Mouse (Mus musculus): ENCODE results near the gene Chrnb1.

The Chrnb1 gene

DNA sequence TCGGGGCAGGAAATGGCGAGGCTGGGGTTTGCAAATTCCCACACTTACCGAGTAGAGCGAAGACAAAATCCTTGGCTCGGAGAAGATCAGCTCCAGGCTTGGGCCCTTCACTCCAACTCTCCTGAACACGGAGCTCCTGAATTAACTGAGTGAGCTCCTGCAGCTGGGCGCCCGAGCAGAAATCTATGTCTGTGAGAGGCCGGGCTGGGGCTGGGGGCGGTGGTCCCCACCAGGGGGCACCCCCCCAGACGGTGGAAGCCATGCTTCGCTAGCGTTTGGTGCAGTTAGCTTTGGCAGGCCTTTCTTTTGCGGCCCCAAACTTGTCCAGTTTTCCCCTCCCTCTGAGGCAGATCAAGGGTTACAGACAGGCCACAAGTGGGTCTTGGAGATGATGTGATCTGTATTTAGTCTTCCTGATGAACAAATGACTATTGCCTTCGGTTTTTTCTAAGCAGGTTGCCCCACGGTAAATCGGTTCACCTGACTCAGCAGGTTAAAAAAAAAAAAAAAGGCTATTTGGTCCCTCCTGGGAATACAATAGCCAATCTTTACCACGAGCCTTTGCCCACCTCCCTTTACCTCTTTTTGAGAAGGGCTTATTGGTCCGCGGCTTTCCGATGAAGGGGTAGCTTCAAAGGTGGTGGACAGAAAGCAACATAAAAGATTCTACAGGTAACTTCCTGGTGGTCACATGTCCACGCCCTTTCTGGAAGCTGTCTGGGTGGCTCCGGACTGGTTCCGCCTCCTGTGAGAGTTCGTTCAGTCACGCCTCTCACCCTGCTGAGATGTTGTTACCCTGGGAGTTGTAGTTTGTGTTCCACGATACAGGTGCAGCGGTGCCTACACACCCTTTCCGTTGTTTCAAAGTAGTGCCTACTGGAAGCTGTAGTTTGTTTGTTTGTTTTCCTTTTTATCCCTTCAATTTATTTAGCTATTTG, 9.5 kb upstream of the Chrnb1 start, which contains the start of gene Tmem102:
Gene Tmem102 (minus strand): TSS at position 653 of the 938 bp plus-strand sequence.
- CTCF ChIA-PET, result interaction anchor here (0.6 to 0.7 kb wide), 2 partner anchors 45 to 129 kb away, joined by 3 to 10 read pairs; no protein-coding TSS in a partner anchor

GRCm38 (mm10) chr11:69804652-69804940, 8.9 kb upstream of the Chrnb1 start:
- CTCF ChIA-PET, result interaction anchor here (0.6 kb wide), 1 partner anchor 33 kb away, joined by 3 read pairs; no protein-coding TSS in a partner anchor

DNA sequence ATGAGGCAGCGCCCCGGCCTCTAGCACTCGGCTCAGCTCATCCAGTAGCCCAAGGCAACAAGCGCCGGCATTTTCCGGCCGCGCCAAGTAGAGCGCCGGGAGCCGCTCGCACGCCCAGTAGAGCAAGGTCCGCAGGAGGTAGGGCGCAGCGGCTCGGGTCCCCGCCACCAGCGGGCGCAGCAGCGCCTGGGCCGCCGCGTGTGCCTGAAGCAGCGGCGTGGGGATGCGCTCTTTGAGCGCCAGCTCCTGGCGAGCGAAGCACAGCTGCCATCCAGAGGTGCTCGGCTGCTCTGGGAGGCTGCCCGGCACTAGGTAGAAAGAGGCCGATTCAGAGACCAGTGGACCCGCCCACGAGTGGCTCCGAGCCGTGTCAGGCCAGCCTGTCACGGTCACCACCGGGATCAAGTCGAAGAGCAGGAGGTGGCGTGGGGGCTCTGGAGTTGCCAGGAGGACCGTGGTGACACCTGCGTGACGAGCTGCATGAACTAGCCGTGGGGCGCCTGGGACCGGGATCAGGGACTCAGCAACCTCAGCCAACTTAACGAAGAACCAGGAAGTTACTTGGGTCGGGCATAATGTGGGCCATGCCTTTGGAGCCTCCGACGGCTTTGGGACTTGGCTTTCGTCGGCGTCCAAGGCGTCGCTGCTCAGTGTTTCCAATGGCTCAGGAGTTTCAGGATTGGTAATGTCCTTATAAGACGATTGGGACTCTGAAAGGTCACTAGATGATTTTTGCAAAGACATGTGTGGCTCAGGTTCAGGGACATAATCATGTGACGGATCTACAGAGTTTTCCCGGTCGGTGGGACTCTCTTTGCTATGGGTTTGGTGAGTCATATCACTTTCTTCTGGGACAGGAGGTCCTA, 8.3 kb upstream of the Chrnb1 start:
- CTCF ChIA-PET, result interaction anchor here (0.5 to 0.6 kb wide), 3 partner anchors 33 to 80 kb away, joined by 3 read pairs; partner anchors contain the start of gene Nlgn2

GRCm38 (mm10) chr11:69803328-69803727, 7.6 kb upstream of the Chrnb1 start:
- CTCF ChIA-PET, result interaction anchor here (0.6 kb wide), 1 partner anchor 35 kb away, joined by 3 read pairs; the partner anchor contains the start of gene Nlgn2

DNA sequence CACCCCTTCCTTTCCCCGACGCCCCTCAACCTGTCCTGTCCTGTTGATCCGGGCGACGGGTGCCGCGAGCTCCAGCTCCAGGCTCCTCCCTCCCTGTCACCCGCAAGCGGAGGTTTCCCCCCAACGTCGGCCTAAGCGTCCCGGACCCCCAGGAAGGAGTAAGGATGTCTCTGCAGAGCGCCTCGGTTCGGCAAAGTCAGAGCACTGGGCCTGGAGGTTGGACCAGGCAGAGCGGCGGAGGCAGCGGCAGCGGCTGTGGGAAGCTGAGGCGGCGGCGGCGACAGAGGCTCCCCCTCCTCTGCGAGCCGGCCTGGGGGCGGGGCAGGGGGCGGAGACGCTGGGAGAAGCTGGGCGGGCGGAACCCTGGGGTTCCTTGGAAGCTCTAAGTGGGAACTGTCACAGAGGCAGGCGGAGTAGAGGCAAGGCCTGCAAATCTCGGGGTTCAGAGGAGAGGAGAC, 6.9 kb upstream of the Chrnb1 start:
- CTCF ChIA-PET, result interaction anchor here (1.0 kb wide), 1 partner anchor 148 kb away, joined by 3 read pairs; no protein-coding TSS in a partner anchor

- CTCF ChIA-PET, result interaction anchor here (1.2 kb wide), 1 partner anchor 27 kb away, joined by 3 read pairs; no protein-coding TSS in a partner anchor
Observed at GRCm38 (mm10) chr11:69801379-69801977, 5.7 kb upstream of the Chrnb1 start, which contains the start of gene Fgf11. Gene Fgf11, minus strand, starts transcription at chr11:69801857.

DNA sequence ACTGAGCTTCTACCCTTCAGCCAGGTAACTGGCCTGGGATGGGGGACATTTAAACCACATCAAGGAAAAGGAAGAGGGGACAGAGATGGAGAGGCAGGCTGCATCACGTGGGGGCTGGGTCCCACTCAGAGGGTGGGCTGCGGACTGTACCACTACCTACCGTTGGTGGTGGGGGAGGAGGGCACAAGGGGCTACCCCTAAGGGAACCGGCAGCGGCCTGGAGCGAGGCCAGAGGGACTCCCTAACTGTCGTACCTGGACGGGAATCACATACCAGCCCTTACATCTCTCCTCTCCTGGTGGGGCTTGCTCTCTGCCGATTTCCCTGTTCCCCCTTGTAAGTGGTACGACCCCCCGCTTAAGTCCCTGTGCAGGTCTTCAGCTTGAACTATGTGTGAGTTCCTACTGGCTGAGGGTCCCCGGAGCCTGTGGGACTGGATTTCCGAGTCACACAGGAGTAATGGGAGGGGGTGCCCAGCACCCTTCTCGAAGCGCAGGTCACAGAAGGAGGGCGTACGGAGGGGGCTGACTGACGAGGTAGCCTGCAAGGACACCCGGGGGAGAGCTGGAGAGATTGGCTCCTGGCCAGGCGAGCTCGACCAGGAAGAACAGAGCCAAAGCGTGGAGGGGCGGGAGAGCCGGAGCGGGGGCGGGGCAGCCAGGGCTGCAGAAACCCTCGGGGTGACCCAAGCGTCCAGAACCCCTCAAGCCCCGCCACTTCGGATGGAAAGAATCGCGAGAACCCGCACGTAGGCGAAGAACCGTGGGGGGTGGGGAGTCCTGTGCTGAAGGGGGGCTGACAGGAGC, 4.9 kb upstream of the Chrnb1 start:
- CTCF ChIA-PET, result no interaction called here

GRCm38 (mm10) chr11:69800138-69800391, 4.3 kb upstream of the Chrnb1 start:
- CTCF ChIA-PET, result interaction anchor here (0.7 kb wide), 3 partner anchors 45 to 511 kb away, joined by 4 to 18 read pairs (median 11); no protein-coding TSS in a partner anchor

DNA sequence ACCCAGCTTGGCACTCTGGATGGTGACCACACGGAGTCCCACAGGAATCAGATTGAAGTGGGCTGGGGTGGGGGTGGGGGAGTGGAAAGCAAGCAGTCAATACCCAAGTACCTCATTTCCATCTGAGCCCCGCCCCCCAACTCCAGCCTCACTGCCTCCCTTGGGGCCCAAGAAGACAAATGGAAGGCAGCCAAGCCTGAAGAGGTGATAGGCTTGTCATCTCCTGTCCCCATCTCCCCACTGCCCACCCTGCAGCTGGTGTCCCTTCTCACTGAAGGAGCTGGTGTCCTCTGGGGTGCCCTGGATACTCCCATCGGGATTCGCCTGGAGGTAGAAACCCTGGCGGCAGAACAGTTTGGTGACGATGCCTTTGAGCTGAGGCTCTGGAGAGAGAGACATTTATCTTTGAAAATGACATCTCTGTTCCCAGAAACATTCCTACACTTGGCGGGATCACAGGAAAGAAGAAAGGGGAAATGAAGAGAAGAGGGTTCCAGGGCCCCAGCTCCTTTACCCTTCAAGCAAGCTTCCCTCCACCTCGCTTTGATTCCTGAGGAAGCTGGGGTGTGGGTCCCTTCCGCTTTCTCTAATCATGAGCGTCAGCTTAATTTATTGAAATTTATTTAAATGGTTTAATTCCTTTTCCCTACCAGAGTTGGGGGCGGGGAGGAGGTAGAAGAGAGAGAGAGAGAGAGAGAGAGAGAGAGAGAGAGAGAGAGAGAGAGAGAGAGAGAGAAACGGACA, 3.8 kb upstream of the Chrnb1 start:
- CTCF ChIA-PET, result interaction anchor here (0.7 kb wide), 3 partner anchors 45 to 512 kb away, joined by 4 to 18 read pairs (median 11); no protein-coding TSS in a partner anchor

DNA sequence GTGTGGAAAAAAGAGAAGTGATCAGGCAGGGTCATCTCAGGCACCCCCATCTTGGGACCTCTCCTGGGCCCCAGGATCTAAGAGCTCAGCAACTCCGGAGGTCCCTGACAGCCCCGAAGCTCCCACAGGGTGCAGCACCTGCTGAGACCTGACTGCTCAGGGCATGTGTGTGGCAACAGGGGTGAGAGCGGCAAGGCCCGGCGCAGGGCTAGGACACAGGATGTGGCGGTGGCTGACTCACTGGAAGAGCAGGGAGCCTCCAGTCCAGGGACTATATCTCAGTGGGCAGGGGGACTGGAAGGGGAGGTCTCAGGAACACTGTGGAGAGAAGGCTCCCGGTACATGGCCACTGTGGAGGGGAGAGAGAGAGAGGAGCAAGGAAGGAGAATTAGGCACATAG, 2.2 kb upstream of the Chrnb1 start:
- CTCF ChIA-PET, result interaction anchor here (0.6 kb wide), 1 partner anchor 133 kb away, joined by 3 read pairs; no protein-coding TSS in a partner anchor

- CTCF ChIA-PET, result interaction anchor here (1.2 kb wide), 1 partner anchor 114 kb away, joined by 3 read pairs; the partner anchor contains the start of gene Senp3
Observed at GRCm38 (mm10) chr11:69795983-69796435, 266 bp upstream of the Chrnb1 start.

- CTCF ChIA-PET, result interaction anchor here (0.6 to 0.7 kb wide), 2 partner anchors 26 to 142 kb away, joined by 3 read pairs; no protein-coding TSS in a partner anchor
Observed at GRCm38 (mm10) chr11:69793429-69793828, 2.3 kb downstream of the Chrnb1 start.

DNA sequence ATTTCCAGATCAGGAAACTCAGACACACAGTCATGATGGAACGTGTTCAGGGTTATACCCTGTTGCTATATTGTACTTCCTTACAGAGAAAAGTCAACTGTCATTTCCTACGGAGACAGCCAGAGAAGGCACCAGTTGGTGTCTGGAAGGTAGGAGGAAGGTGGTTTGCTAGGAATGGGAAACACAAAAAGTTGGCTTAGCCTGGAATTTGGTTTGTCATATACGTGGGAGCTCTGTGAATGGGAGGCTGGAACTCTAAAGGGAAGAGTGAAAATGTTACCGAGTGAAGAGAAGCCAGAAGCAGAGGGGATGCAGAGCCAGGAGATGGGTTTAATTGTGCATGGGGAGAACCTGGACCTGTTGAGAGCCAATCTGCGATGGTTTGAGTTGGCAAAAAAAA, 4.3 kb downstream of the Chrnb1 start:
- CTCF ChIA-PET, result no interaction called here

DNA sequence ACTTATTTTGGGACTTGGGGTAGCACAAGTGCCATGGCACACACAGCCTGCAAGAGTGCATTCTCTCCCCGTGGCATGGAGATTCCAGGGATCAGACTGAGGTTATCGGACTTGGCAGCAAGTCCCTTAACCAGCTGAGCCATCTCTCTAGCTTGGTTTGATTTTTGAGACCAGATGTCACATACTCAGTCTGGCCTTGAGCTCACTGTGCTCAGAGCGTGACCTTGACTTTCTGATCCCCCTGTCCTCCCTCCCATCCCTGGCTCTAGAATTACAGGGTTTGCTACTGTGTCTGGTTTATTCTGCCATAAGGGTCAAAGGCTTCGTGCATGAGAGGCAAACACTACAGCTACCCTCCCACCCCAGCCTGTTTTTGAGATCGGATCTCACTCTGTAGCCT, 6.3 kb downstream of the Chrnb1 start:
- CTCF ChIA-PET, result no interaction called here

DNA sequence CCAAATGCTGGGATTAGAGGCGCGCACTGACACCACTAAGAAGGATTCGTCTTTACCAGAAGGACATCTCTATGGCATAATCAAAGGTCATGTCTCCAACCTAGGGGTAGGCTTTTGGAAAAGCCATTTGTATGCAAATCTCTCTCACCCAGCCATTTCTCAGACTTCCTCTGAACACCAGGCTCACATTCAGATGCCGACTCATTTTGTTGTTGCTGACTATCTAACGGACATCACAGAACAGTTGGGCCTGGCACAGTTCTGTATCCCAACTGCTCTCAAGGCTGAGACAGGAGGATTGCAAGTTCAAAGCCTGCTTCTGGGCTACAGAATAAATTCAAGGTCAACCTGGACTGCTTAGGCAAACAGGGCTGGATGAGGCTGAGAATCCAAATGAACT, 8.4 kb downstream of the Chrnb1 start:
- CTCF ChIA-PET, result interaction anchor here (0.6 kb wide), 1 partner anchor 979 kb away, joined by 4 read pairs; no protein-coding TSS in a partner anchor

DNA sequence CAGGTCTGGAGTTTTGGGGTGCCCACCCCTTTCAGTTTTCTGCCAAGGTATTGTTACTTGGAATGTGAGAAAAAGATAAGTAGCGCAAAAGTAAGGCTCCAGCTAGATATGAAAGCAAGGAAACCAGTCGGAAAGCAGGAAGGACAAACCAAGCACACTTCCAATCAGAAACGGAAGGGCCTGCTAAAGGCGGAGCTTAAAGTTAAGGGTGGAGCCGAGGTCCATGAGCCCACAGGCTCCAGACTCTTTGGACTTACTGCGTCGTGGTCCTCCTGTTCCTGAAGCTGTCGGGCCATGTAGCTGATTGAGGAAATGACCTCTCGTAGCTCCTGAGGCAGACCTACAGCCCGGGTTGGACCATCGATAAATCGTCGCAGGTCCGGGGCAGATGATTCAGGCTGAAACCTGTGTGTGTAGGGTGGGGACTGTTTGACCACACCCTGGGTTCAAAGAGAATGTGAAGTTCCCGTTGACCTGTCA, 10.9 kb downstream of the Chrnb1 start:
- CTCF ChIA-PET, result no interaction called here

- CTCF ChIA-PET, result interaction anchor here (0.9 kb wide), 1 partner anchor 12 kb away, joined by 3 read pairs; no protein-coding TSS in a partner anchor
Observed at GRCm38 (mm10) chr11:69781828-69782227, 13.9 kb downstream of the Chrnb1 start.

- CTCF ChIA-PET, result no interaction called here
Observed at GRCm38 (mm10) chr11:69778985-69779384, 16.8 kb downstream of the Chrnb1 start.

DNA sequence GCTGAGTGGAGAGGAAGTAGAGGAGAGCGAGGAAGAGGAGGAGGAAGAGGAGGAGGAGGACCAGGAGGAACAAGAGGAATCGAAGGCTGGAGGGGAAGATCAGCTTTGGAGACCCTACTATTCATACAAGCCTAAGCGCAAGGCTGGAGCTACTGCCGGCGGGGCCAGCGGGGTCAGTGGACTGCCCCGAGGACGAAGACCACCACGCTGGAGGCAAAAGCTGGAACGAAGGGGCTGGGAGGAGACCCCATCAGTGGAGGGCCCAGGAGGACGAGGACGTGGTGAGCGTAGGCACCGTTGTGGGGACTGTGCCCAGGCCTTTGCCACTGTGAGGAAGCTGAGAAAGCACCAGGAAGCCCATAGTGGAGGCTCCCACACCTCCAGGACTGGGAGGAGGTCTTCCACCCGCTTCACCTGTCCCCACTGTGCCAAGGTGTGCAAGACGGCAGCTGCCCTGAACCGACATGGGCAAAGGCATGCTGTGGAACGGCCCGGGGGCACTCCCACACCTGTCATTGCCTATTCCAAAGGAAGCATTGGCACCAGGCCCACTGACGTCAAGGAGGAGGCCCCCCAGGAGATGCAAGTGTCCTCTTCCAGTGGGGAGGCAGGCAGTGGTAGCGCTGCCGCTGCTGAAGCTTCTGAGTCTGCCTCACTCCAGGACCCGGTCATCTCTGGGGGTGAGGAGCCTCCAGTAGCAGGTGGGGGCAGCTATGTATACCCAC, 17.3 kb downstream of the Chrnb1 start:
- CTCF ChIA-PET, result no interaction called here
